Mouse (Mus musculus): ENCODE results near the gene Gm19345. TPM values are rescaled to one million over a fixed set of nuclear protein-coding genes. Genes with fewer than 3 reads are reported as not detected.

Gene Gm19345
- polyA plus RNA-seq, 1 experiment from 2014 or later, result not detected

DNA sequence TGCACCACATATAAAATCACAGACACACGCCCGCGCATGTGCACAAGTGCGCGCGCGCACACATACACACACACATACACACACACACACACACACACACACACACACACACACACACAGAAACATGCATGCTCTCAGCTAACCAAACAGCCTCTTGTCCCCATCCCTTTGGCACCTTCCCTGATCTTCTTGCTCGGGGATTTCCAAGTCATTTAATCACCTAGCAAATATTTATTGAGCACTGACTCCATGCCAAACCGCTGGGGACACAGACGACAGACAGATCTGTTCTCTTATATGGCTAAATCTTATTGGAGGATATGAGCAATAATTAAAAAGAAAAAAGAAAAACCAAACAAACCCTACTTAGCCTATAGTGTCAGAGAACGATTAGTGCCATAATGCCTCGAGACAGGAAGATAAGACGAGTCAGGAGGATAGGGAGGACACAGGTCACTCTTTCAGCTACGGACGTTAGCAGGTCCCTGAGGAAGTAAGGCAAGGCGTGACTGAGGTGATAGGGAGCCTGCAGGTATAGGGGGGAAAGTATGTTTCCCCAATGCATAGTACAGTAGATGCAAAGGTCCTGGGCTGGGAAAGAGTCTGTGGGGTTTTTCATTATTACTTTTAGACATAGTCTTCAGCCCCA lies 16.1 kb downstream of the Gm19345 start:
- H3K4me1 ChIP-seq (ENCODE audit: control insufficient read depth, insufficient read depth, low read length), result no peaks in the 10 kb centered on the region
- no peaks in the 10 kb centered on the region for H3K9me3 ChIP-seq (ENCODE audit: control insufficient read depth, low read depth, low read length)
- H3K27me3 ChIP-seq (ENCODE audit: control insufficient read depth, insufficient read depth, low read length), result no peaks in the 10 kb centered on the region
- H3K36me3 ChIP-seq (ENCODE audit: control insufficient read depth, insufficient read depth, low read length), result no peaks in the 10 kb centered on the region
- H3K4me2 ChIP-seq (replicated peaks; ENCODE audit: low read depth, low read length), result no peak overlapping the region
- no peak overlapping the region for H3K4me3 ChIP-seq (ENCODE audit: low read depth, low read length)
- no peak overlapping the region for H3K9ac ChIP-seq (replicated peaks; ENCODE audit: low read depth, low read length)
- H3K27ac ChIP-seq (ENCODE audit: low read length), result no peak overlapping the region
- 72% methylated on average over 16 of the region's 16 CpGs for WGBS
- ATAC-seq (ENCODE audit: insufficient number of reproducible peaks, insufficient read depth, low FRiP score, low read depth), result no peak

- no peak overlapping the region for H3K27ac ChIP-seq (ENCODE audit: low read length)
- H3K4me2 ChIP-seq (replicated peaks; ENCODE audit: low read depth, low read length), result no peak overlapping the region
Measured at GRCm38 (mm10) chr7:19871137-19871621, 19.4 kb downstream of the Gm19345 start.

GRCm38 (mm10) chr7:19871943-19872601 lies 20.3 kb downstream of the Gm19345 start:
- Histone ChIP-seq H3K27me3 (ENCODE audit: control insufficient read depth, insufficient read depth, low read length) (no peaks in the 10 kb centered on the region), H3K27ac (ENCODE audit: low read length) (no peak overlapping the region), H3K4me3 (ENCODE audit: low read depth, low read length) (no peak overlapping the region), H3K4me1 (ENCODE audit: control insufficient read depth, insufficient read depth, low read length) (no peaks in the 10 kb centered on the region), H3K9ac (replicated peaks; ENCODE audit: low read depth, low read length) (no peak overlapping the region), H3K9me3 (ENCODE audit: control insufficient read depth, low read depth, low read length) (no peaks in the 10 kb centered on the region), H3K36me3 (ENCODE audit: control insufficient read depth, insufficient read depth, low read length) (no peaks in the 10 kb centered on the region), H3K4me2 (replicated peaks; ENCODE audit: low read depth, low read length) (no peak overlapping the region)
- ATAC-seq (ENCODE audit: insufficient number of reproducible peaks, insufficient read depth, low FRiP score, low read depth), result no peak
- WGBS, result 39% methylated on average over 5 of the region's 5 CpGs

More at GRCm38 (mm10) chr7:19871137-19871621, 19.4 kb downstream of the Gm19345 start:
- ATAC-seq (ENCODE audit: insufficient number of reproducible peaks, insufficient read depth, low FRiP score, low read depth), result no peak
- H3K4me1 ChIP-seq (ENCODE audit: control insufficient read depth, insufficient read depth, low read length), result no peaks in the 10 kb centered on the region
- H3K9ac ChIP-seq (replicated peaks; ENCODE audit: low read depth, low read length), result no peak overlapping the region
- H3K27me3 ChIP-seq (ENCODE audit: control insufficient read depth, insufficient read depth, low read length), result no peaks in the 10 kb centered on the region
- H3K4me3 ChIP-seq (ENCODE audit: low read depth, low read length), result no peak overlapping the region
- H3K36me3 ChIP-seq (ENCODE audit: control insufficient read depth, insufficient read depth, low read length), result no peaks in the 10 kb centered on the region
- 58% methylated on average over 10 of the region's 10 CpGs for WGBS
- H3K9me3 ChIP-seq (ENCODE audit: control insufficient read depth, low read depth, low read length), result no peaks in the 10 kb centered on the region

- Histone ChIP-seq H3K27ac (ENCODE audit: low read length) (no peak overlapping the region), H3K4me2 (replicated peaks; ENCODE audit: low read depth, low read length) (no peak overlapping the region), H3K4me3 (ENCODE audit: low read depth, low read length) (no peak overlapping the region), H3K27me3 (ENCODE audit: control insufficient read depth, insufficient read depth, low read length) (no peaks in the 10 kb centered on the region), H3K4me1 (ENCODE audit: control insufficient read depth, insufficient read depth, low read length) (no peaks in the 10 kb centered on the region), H3K9ac (replicated peaks; ENCODE audit: low read depth, low read length) (no peak overlapping the region), H3K9me3 (ENCODE audit: control insufficient read depth, low read depth, low read length) (no peaks in the 10 kb centered on the region), H3K36me3 (ENCODE audit: control insufficient read depth, insufficient read depth, low read length) (no peaks in the 10 kb centered on the region)
- no peak for ATAC-seq (ENCODE audit: insufficient number of reproducible peaks, insufficient read depth, low FRiP score, low read depth)
- WGBS, result 46% methylated on average over 13 of the region's 13 CpGs
Measured at GRCm38 (mm10) chr7:19875948-19876682, 24.3 kb downstream of the Gm19345 start.

DNA sequence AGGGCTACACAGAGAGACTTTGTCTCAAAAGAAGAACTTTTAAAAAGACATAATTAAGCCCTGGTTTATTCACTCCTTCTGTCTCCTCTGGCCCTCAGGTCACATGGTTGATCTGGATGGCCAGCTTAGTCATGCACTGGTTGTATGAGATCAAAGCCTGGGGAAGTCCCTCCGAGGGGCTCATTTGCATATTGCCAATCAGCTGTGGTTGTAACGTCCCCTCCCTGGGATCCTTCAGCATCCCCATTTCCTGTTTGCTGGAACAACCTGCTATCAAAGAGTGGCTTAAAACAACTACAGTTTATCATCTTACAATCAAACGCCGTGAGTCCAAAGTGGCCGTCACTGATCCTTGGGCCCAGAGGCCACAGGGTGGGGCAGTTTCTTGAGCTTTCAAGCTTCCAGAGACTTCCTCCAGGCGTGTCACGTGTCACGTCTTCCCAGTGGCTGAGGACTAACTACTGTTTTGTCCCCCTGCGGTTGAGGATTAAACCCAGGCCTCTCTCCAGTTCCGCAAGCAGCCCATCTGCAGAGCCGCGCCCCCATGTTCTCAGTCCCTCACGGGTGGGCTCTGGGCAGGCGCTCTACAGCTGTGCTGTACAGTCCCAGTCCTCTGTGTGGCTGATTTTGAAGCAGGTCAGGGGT lies 25.1 kb downstream of the Gm19345 start:
- Histone ChIP-seq H3K9ac (replicated peaks; ENCODE audit: low read depth, low read length) (no peak overlapping the region), H3K9me3 (ENCODE audit: control insufficient read depth, low read depth, low read length) (no peaks in the 10 kb centered on the region), H3K4me1 (ENCODE audit: control insufficient read depth, insufficient read depth, low read length) (no peaks in the 10 kb centered on the region), H3K36me3 (ENCODE audit: control insufficient read depth, insufficient read depth, low read length) (no peaks in the 10 kb centered on the region), H3K27me3 (ENCODE audit: control insufficient read depth, insufficient read depth, low read length) (no peaks in the 10 kb centered on the region), H3K4me2 (replicated peaks; ENCODE audit: low read depth, low read length) (no peak overlapping the region), H3K27ac (ENCODE audit: low read length) (no peak overlapping the region), H3K4me3 (ENCODE audit: low read depth, low read length) (no peak overlapping the region)
- WGBS, result 35% methylated on average over 14 of the region's 14 CpGs
- no peak for ATAC-seq (ENCODE audit: insufficient number of reproducible peaks, insufficient read depth, low FRiP score, low read depth)

DNA sequence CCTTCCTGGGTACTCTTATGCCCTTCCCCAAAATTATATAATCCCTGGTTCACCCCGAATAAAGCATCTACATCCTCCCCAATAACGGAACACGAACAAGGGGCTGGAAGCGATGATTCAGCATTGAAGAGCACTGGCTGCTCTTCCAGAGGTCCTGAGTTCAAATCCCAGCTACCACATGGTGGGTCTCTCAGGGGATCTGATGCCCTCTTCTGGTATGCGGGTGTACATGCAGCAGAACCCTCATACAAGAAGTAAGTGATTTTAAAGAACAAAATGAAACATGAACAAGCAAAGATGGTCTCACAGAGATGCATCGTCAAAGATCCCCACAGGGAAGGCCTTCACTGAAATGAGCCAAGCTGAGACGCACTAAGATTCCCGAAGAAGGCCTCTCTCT lies 29.0 kb downstream of the Gm19345 start:
- Histone ChIP-seq H3K4me3 (ENCODE audit: low read depth, low read length) (no peak overlapping the region), H3K27me3 (ENCODE audit: control insufficient read depth, insufficient read depth, low read length) (no peaks in the 10 kb centered on the region), H3K4me1 (ENCODE audit: control insufficient read depth, insufficient read depth, low read length) (no peaks in the 10 kb centered on the region), H3K36me3 (ENCODE audit: control insufficient read depth, insufficient read depth, low read length) (no peaks in the 10 kb centered on the region), H3K4me2 (replicated peaks; ENCODE audit: low read depth, low read length) (no peak overlapping the region), H3K27ac (ENCODE audit: low read length) (no peak overlapping the region), H3K9me3 (ENCODE audit: control insufficient read depth, low read depth, low read length) (no peaks in the 10 kb centered on the region), H3K9ac (replicated peaks; ENCODE audit: low read depth, low read length) (no peak overlapping the region)
- 79% methylated on average over 8 of the region's 8 CpGs for WGBS
- ATAC-seq (ENCODE audit: insufficient number of reproducible peaks, insufficient read depth, low FRiP score, low read depth), result no peak

DNA sequence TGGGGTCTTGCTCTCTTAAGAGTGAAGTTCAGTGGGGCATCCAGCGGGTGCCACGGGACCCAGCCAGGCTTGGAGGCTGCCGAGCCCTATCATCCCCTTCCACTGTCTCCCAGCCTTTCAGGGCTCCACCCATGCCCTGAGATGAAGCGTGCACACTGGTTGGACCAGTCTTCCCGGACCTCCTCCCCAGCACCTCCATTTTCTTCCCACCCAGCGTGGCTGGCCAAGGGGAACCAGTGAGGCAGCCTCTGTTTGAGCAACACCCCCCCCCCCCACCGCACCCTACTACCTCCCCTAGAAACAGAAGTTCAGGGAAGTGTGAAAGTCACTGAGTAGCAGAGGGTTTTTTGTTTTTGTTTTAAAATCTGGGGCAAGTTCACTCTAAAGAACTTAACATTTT lies 36.0 kb downstream of the Gm19345 start, which contains the start of gene Ceacam19:
Gene Ceacam19, minus strand, starts transcription at position 117 of the 400 bp plus-strand sequence.
- Histone ChIP-seq H3K27ac (ENCODE audit: low read length) (no peak within 1 kb of the TSS), H3K36me3 (ENCODE audit: control insufficient read depth, insufficient read depth, low read length) (no peaks in the 10 kb centered on the region)
- WGBS, result 57% methylated on average over 7 of the region's 7 CpGs

DNA sequence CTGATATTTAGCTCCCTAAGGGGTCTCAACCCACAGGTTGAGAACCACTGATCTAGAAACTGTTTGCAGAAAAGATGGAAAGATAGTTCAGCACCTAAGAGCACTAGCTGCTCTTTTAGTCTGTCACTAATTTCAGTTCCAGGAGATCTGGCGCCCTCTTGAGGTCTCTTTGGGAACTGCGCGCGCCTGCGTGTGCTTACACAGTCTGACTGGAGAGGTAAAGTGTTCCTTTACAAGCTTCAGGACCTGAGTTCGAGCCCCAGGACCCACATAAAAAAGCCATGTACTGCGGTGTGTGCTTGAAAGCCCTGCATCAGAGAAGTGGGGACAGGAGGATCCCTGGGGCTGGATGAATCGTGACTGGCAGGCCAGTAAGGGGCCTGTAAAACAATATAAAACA lies 38.1 kb downstream of the Gm19345 start:
- Histone ChIP-seq H3K4me2 (replicated peaks; ENCODE audit: low read depth, low read length) (no peak overlapping the region), H3K4me1 (ENCODE audit: control insufficient read depth, insufficient read depth, low read length) (no peaks in the 10 kb centered on the region), H3K36me3 (ENCODE audit: control insufficient read depth, insufficient read depth, low read length) (no peaks in the 10 kb centered on the region), H3K27ac (ENCODE audit: low read length) (no peak overlapping the region), H3K9ac (replicated peaks; ENCODE audit: low read depth, low read length) (no peak overlapping the region), H3K27me3 (ENCODE audit: control insufficient read depth, insufficient read depth, low read length) (no peaks in the 10 kb centered on the region), H3K4me3 (ENCODE audit: low read depth, low read length) (no peak overlapping the region), H3K9me3 (ENCODE audit: control insufficient read depth, low read depth, low read length) (no peaks in the 10 kb centered on the region)
- WGBS, result 55% methylated on average over 8 of the region's 8 CpGs
- no peak for ATAC-seq (ENCODE audit: insufficient number of reproducible peaks, insufficient read depth, low FRiP score, low read depth)

More for the DNA sequence above, 36.0 kb downstream of the Gm19345 start, which contains the start of gene Ceacam19:
- no peak within 1 kb of the TSS for H3K9ac ChIP-seq (replicated peaks; ENCODE audit: low read depth, low read length)
- no peak within 1 kb of the TSS for H3K4me2 ChIP-seq (replicated peaks; ENCODE audit: low read depth, low read length)
- no peak for ATAC-seq (ENCODE audit: insufficient number of reproducible peaks, insufficient read depth, low FRiP score, low read depth)
- no peak within 1 kb of the TSS for H3K4me3 ChIP-seq (ENCODE audit: low read depth, low read length)
- no peaks in the 10 kb centered on the region for H3K27me3 ChIP-seq (ENCODE audit: control insufficient read depth, insufficient read depth, low read length)
- no peaks in the 10 kb centered on the region for H3K4me1 ChIP-seq (ENCODE audit: control insufficient read depth, insufficient read depth, low read length)
- H3K9me3 ChIP-seq (ENCODE audit: control insufficient read depth, low read depth, low read length), result no peaks in the 10 kb centered on the region
